Mouse (Mus musculus) cortical plate, adult 2 months (tissue): Measurements from ENCODE around the gene Mboat2.

Experiments
- CTCF ChIP-seq: fragments of 200-500 bp; IDR thresholded peaks from 2 replicates; pipeline ENCODE4 v1.5.1; 2011; ENCODE audit warnings: mild to moderate bottlenecking, control low read depth, low read length; ENCODE audit not compliant: insufficient read depth; ENCODE audit errors: extremely low read depth
- POLR2A ChIP-seq: fragments of 200-500 bp; IDR thresholded peaks from 2 replicates; pipeline ENCODE4 v1.6.1; 2011; ENCODE audit warnings: mild to moderate bottlenecking, low read length, control low read depth; ENCODE audit not compliant: insufficient read depth; ENCODE audit errors: extremely low read depth

DNA sequence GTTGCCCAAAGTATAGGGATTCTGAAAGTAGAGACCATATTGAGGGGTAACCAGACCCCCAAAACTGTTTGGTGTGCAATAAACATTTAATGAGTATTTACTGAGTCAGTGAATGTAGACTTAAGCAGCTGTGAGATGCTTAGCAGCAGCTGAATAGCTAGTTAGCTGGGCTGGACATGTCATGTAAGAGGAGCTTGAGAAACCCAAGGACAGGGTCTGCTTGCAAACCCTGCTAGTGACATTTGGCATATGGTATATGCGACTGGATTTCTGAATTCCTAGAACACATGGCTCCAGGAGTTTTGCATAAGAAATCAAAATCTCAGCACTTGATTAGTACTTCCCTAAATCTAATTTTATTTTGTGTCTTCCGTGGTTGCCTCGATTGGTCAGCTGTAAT is 52.6 kb downstream of the Mboat2 start:
- TF ChIP-seq POLR2A (no peak), CTCF (no peak)
